Mouse (Mus musculus) heart, embryonic 14.5 days (tissue): ENCODE data around the gene Adgrf5. TPM values are rescaled to one million over a fixed set of nuclear protein-coding genes. Genes with fewer than 3 reads are reported as not detected.

Experiments
- ATAC-seq: fragments of 200-750 bp; cut with Nextera tagmentation; 2 replicates; pipeline ENCODE4 v1.8.0; 2017; ENCODE audit warnings: low read depth, moderate TSS enrichment; ENCODE audit not compliant: insufficient number of reproducible peaks, insufficient read depth, low FRiP score
- H3K27ac ChIP-seq, 2 experiments: fragments of 200-500 bp in 1 of 2; fragments of 300-500 bp in 1 of 2; sonication (generic) in 1 of 2; replicated peaks in 1 of 2; 2 replicates each; pipeline ENCODE4 v1.5.1; 2012 to 2014; ENCODE audit warnings: low read depth in 2 of 2, low read length in 2 of 2, control low read depth in 1 of 2, mild to moderate bottlenecking in 1 of 2, mixed read lengths in 1 of 2; ENCODE audit not compliant: control insufficient read depth in 1 of 2, insufficient read depth in 1 of 2
- H3K27me3 ChIP-seq: fragments of 300-500 bp; sonication (generic); 2 replicates; pipeline ENCODE4 v1.6.1; 2014; ENCODE audit warnings: mild to moderate bottlenecking, low read length, control low read depth; ENCODE audit not compliant: control insufficient read depth, insufficient read depth
- H3K36me3 ChIP-seq: fragments of 300-500 bp; sonication (generic); 2 replicates; pipeline ENCODE4 v1.6.1; 2014; ENCODE audit warnings: mild to moderate bottlenecking, control low read depth, low read length, mixed read lengths; ENCODE audit not compliant: control insufficient read depth, insufficient read depth
- H3K4me1 ChIP-seq, 2 experiments: fragments of 200-500 bp in 1 of 2; fragments of 300-500 bp in 1 of 2; sonication (generic) in 1 of 2; 2 replicates each; pipeline ENCODE4 v1.6.1; 2012 to 2014; ENCODE audit warnings: low read length in 2 of 2, control low read depth in 1 of 2, mixed read lengths in 1 of 2; ENCODE audit not compliant: control insufficient read depth in 2 of 2, insufficient read depth in 2 of 2
- H3K4me2 ChIP-seq: fragments of 300-500 bp; sonication (generic); 2 replicates; pipeline ENCODE4 v1.6.1; 2014; ENCODE audit warnings: mild to moderate bottlenecking, low read length
- H3K4me3 ChIP-seq, 2 experiments: fragments of 200-500 bp in 1 of 2; fragments of 300-500 bp in 1 of 2; sonication (generic) in 1 of 2; 2 replicates each; pipeline ENCODE4 v1.5.1; 2012 to 2014; ENCODE audit warnings: low read length in 2 of 2, mild to moderate bottlenecking in 2 of 2, control low read depth in 1 of 2, low read depth in 1 of 2, moderate library complexity in 1 of 2; ENCODE audit not compliant: control insufficient read depth in 1 of 2, insufficient read depth in 1 of 2
- H3K9ac ChIP-seq: fragments of 300-500 bp; sonication (generic); 2 replicates; pipeline ENCODE4 v1.6.1; 2014; ENCODE audit warnings: mild to moderate bottlenecking, low read length
- H3K9me3 ChIP-seq: fragments of 300-500 bp; sonication (generic); 2 replicates; pipeline ENCODE4 v1.6.1; 2016; ENCODE audit warnings: low read length, control low read depth; ENCODE audit not compliant: control insufficient read depth
- WGBS: fragments of 180-500 bp; shearing (Covaris S2); extraction: QIAGEN DNeasy Blood & Tissue Kit; methylation state at CpG from one replicate; pipeline ENCODE4 v1.1.7; 2014; 5-methylcytosine and 5-hydroxymethylcytosine counted together
- polyA plus RNA-seq: library from polyadenylated mRNA; unstranded; fragments of >200 nt; fragmentation: Nextera tagmentation; extraction: Ambion mirVana; gene quantifications from 2 replicates; pipeline ENCODE4 v1.2.1, GENCODE M21; 2014

The Adgrf5 gene
- polyA plus RNA-seq, 1 experiment from 2014 or later = 20.9 TPM

DNA sequence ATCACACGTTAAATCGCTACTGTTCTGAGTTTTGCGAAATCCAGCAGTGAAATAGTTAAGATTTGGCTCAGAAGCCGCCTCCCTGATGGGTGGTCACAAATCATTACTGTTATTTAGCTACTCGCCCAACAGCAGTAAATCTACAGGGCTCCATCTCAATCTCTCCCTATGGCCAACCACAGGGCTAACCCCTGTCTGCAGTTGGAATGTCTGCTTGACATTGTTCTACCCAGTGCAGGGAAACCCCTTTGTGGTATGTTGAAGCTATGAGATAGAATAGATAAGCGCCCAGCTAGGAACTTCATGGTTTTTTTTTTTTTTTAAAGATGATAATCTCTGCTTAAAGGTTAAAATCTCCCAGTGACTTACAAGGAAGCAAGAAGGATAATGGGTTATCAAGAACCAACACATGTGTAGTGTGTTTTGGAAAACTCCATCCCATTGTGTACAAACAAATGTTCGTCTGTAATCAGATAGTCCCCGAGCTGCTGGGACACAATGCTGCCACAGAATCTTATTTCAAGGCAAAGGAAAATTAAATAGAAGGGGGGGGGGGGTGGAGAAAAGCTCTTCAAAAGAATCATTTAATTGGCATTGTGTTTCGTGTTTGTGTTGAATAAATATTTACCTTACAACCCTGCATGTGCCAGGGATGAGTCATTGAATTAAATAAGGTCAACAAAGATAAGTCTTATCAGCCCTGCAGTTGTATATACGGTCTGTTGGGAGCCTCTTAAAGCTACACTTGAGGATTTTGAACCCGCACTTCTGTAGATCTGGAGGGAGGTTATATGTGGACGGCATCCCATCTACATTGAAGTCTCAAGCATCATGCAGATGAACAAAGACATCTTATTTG is 35.4 kb downstream of the Adgrf5 start:
- ATAC-seq = no peak
- H3K27me3 ChIP-seq = no peaks in the 10 kb centered on the region
- H3K4me3 ChIP-seq = no peak overlapping the region
- no peaks in the 10 kb centered on the region for H3K36me3 ChIP-seq
- H3K27ac ChIP-seq = no peak overlapping the region
- H3K4me2 ChIP-seq = no peak overlapping the region
- H3K4me1 ChIP-seq = peaks cover 19 to 28% of the 10 kb centered on the region in 2 experiments
- no peak overlapping the region for H3K9ac ChIP-seq
- no peaks in the 10 kb centered on the region for H3K9me3 ChIP-seq
- WGBS = 64% methylated on average over 12 of the region's 12 CpGs

DNA sequence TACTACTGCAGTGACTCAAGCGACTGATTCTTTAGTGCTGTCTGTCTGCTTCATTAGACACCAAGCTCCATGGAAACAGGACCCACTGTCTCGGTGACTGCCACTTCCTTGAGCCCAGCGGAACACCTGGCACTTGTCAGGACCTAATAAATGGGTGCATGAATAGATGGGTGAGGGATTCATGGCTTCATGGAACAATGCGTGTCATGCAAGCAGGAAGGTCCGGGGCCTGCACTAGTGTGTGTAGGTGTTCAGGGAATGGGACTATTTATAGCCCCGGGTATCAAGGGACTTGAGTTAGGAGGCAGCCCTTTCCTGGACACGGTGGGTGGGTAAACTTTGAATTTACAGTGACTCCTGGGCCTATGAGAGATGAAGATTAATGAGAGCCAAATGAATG is 38.4 kb downstream of the Adgrf5 start:
- H3K27ac ChIP-seq = peak overlapping the region in 1 of 2 experiments; percentile 22; a peak in 1 of 4 replicates
- H3K4me3 ChIP-seq = no peak overlapping the region
- peaks cover 18 to 31% of the 10 kb centered on the region in 2 experiments for H3K4me1 ChIP-seq
- no peaks in the 10 kb centered on the region for H3K9me3 ChIP-seq
- 0 out of 2 replicates have a peak overlapping the region, but pooled peaks have one; percentile 0 for H3K4me2 ChIP-seq
- H3K27me3 ChIP-seq = no peaks in the 10 kb centered on the region
- 33% methylated on average over 7 of the region's 7 CpGs for WGBS
- H3K36me3 ChIP-seq = no peaks in the 10 kb centered on the region
- no peak for ATAC-seq
- H3K9ac ChIP-seq = no peak overlapping the region

DNA sequence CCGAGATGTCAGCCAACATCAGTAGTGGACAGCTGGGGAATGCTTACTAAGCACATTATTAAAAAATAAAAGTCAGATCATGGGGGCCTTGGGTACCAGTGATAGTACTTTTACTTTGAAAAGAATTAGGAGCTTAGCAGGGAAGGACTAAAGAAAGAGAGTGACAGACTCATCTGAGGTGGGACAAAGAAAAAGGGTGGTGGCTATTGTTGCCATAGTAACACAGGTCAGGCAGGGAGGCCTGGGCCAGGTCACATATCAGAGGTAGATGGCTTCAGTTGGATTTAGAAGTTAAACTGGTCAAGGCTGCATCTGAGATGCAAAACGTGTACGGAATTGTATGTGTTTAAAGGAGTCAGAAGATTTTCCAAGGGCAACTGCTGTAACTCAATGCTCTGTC is 38.9 kb downstream of the Adgrf5 start:
- no peaks in the 10 kb centered on the region for H3K9me3 ChIP-seq
- no peak overlapping the region for H3K4me2 ChIP-seq
- ATAC-seq = no peak
- no peaks in the 10 kb centered on the region for H3K36me3 ChIP-seq
- H3K4me1 ChIP-seq = peaks cover 18 to 31% of the 10 kb centered on the region in 2 experiments
- WGBS = 51% methylated on average over 3 of the region's 3 CpGs
- no peaks in the 10 kb centered on the region for H3K27me3 ChIP-seq
- H3K9ac ChIP-seq = no peak overlapping the region
- H3K27ac ChIP-seq = no peak overlapping the region
- no peak overlapping the region for H3K4me3 ChIP-seq

GRCm38 (mm10) chr17:43400483-43400882 is 40.2 kb downstream of the Adgrf5 start:
- Histone ChIP-seq H3K27me3 (no peaks in the 10 kb centered on the region), H3K4me2 (no peak overlapping the region), H3K9me3 (no peaks in the 10 kb centered on the region), H3K27ac (peak overlapping the region in 1 of 2 experiments; percentile 8; a peak in 1 of 4 replicates), H3K4me1 (peaks cover 18 to 30% of the 10 kb centered on the region in 2 experiments), H3K9ac (no peak overlapping the region), H3K36me3 (no peaks in the 10 kb centered on the region), H3K4me3 (no peak overlapping the region)
- WGBS = 29% methylated on average over 10 of the region's 10 CpGs
- ATAC-seq = 0 out of 2 replicates have a peak, but pooled peaks have one; percentile 29

DNA sequence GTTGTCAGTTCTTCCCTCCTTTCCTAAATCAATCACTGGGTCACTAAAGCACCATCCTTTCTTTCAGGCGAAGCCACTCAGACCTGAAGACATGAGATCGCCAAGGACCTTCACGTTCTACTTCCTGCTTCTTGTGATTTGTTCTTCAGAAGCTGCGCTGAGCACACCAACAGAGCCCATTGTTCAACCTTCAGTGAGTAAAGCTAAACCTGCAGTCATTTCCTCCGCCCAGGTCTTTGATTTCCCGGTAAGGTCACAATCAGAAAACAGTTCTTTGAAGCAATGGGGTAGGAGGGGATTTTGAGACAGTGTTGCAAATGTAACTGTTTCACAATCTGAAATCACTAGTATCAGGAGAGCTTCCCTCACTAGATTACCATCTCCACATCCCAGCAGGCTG is 43.6 kb downstream of the Adgrf5 start:
- ATAC-seq = no peak
- Histone ChIP-seq H3K4me3 (no peak overlapping the region), H3K9me3 (no peaks in the 10 kb centered on the region), H3K27me3 (no peaks in the 10 kb centered on the region), H3K36me3 (no peaks in the 10 kb centered on the region), H3K4me1 (peaks cover 16 to 21% of the 10 kb centered on the region in 2 experiments), H3K9ac (no peak overlapping the region), H3K27ac (no peak overlapping the region; a peak in 1 of 4 replicates), H3K4me2 (no peak overlapping the region)
- WGBS = 69% methylated on average over 6 of the region's 6 CpGs

- WGBS = 74% methylated on average over 5 of the region's 5 CpGs
- H3K9ac ChIP-seq = no peak overlapping the region
- H3K27ac ChIP-seq = no peak overlapping the region
- peaks cover 13 to 15% of the 10 kb centered on the region in 2 experiments for H3K4me1 ChIP-seq
- ATAC-seq = no peak
- no peaks in the 10 kb centered on the region for H3K36me3 ChIP-seq
- no peaks in the 10 kb centered on the region for H3K27me3 ChIP-seq
- H3K4me3 ChIP-seq = no peak overlapping the region
- H3K4me2 ChIP-seq = no peak overlapping the region
- H3K9me3 ChIP-seq = no peaks in the 10 kb centered on the region
Observed at GRCm38 (mm10) chr17:43404408-43404807, 44.2 kb downstream of the Adgrf5 start.

DNA sequence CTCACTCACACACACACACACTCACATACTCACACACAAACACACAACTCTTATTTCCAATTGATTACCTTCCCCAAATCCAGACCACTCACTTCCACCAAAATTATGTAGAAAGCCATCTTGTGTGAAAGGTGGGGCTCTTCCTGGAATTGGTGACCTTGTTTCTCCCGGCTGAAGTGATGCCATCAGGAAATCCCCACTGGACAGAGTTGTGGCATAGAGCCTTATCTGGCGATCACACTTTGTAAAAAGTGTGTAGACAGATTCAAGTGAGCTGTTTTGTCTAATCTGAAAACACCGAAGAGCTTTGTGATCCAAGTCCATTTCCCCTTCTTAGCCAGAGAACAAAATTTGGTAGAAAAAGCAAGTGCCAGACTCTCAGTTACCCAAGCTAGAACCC is 46.1 kb downstream of the Adgrf5 start:
- Histone ChIP-seq H3K4me1 (peaks cover 2 to 3% of the 10 kb centered on the region in 2 experiments; a peak in 3 of 4 replicates), H3K4me2 (no peak overlapping the region), H3K9me3 (no peaks in the 10 kb centered on the region), H3K4me3 (no peak overlapping the region), H3K36me3 (no peaks in the 10 kb centered on the region), H3K27ac (no peak overlapping the region), H3K27me3 (no peaks in the 10 kb centered on the region), H3K9ac (no peak overlapping the region)
- WGBS = 34% methylated on average over 3 of the region's 3 CpGs
- no peak for ATAC-seq
